Mouse (Mus musculus) E14TG2a.4 (cell line): ENCODE measurements around the gene Gucy2g.

ENCODE experiments used
- CTCF ChIP-seq: conservative IDR thresholded peaks from 2 replicates; pipeline ENCODE4 v1.5.1; 2014; ENCODE audit warnings: low read length
- NANOG ChIP-seq: IDR thresholded peaks from 2 replicates; pipeline ENCODE4 v1.6.1; 2014; ENCODE audit warnings: borderline replicate concordance, low read length, mixed read lengths
- POU5F1 ChIP-seq: IDR thresholded peaks from 2 replicates; pipeline ENCODE4 v1.6.1; 2014; ENCODE audit warnings: low read length, borderline replicate concordance

- TF ChIP-seq CTCF (no peak), POU5F1 (no peak), NANOG (no peak)
These were observed 55.4 kb downstream of the Gucy2g start for GRCm38 (mm10) chr19:55185651-55186050.
